Mouse (Mus musculus): ENCODE measurements around the gene Dync1i1. TPM values are rescaled to one million over a fixed set of nuclear protein-coding genes. Genes with fewer than 3 reads are reported as not detected.

Gene Dync1i1
- polyA plus RNA-seq, 1 experiment from 2014 or later = 159 TPM

DNA sequence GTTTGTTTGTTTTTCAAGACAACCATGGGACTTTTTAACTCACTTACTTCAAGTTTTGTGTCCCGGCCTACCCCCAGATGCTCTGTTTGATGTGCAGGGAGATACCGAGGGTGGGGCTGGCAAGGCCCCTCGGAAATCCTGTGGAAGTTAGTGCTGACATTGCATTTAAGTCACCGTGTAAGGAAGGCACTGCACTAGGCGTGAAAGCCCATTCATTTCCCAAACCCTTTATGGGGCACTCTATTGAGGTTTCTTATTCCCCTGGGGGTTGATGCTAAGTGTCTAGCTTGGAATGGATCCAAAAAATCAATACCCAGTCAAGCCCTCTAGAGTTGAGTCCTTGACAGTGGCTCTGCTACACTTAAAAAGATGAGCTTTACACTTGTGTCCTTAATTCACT is 27.2 kb downstream of the Dync1i1 start:
- Histone ChIP-seq H3K9me3 (ENCODE audit: control insufficient read depth, low read length) (no peaks in the 10 kb centered on the region), H3K36me3 (ENCODE audit: control insufficient read depth, insufficient read depth) (no peaks in the 10 kb centered on the region), H3K4me1 (replicated peaks; ENCODE audit: control insufficient read depth, insufficient read depth, low read length) (0 out of 2 replicates have a peak, but pooled peaks cover 5% of the 10 kb centered on the region), H3K9ac (replicated peaks; ENCODE audit: low read depth, low read length) (no peak overlapping the region), H3K4me2 (ENCODE audit: low read length) (no peak overlapping the region), H3K27me3 (replicated peaks; ENCODE audit: control insufficient read depth, insufficient read depth, low read length) (no peaks in the 10 kb centered on the region), H3K27ac (ENCODE audit: low read length) (no peak overlapping the region), H3K4me3 (replicated peaks; ENCODE audit: low read length) (no peak overlapping the region)
- WGBS = 52% methylated on average over 5 of the region's 5 CpGs
- no peak for ATAC-seq

- ATAC-seq = peak; percentile 45; the same call in 1 of the 2 replicates
- Histone ChIP-seq H3K9me3 (ENCODE audit: control insufficient read depth, low read length) (no peaks in the 10 kb centered on the region), H3K27ac (ENCODE audit: low read length) (no peak overlapping the region), H3K36me3 (ENCODE audit: control insufficient read depth, insufficient read depth) (no peaks in the 10 kb centered on the region), H3K27me3 (replicated peaks; ENCODE audit: control insufficient read depth, insufficient read depth, low read length) (no peaks in the 10 kb centered on the region), H3K4me1 (replicated peaks; ENCODE audit: control insufficient read depth, insufficient read depth, low read length) (0 out of 2 replicates have a peak, but pooled peaks cover 5% of the 10 kb centered on the region), H3K4me2 (ENCODE audit: low read length) (no peak overlapping the region), H3K4me3 (replicated peaks; ENCODE audit: low read length) (no peak overlapping the region), H3K9ac (replicated peaks; ENCODE audit: low read depth, low read length) (no peak overlapping the region)
- 40% methylated on average over 5 of the region's 5 CpGs for WGBS
Measured at GRCm38 (mm10) chr6:5756509-5757130, 31.2 kb downstream of the Dync1i1 start.

- Histone ChIP-seq H3K9me3 (ENCODE audit: control insufficient read depth, low read length) (no peaks in the 10 kb centered on the region), H3K4me2 (ENCODE audit: low read length) (no peak overlapping the region), H3K27ac (ENCODE audit: low read length) (no peak overlapping the region), H3K4me1 (replicated peaks; ENCODE audit: control insufficient read depth, insufficient read depth, low read length) (no peaks in the 10 kb centered on the region), H3K36me3 (ENCODE audit: control insufficient read depth, insufficient read depth) (no peaks in the 10 kb centered on the region), H3K4me3 (replicated peaks; ENCODE audit: low read length) (no peak overlapping the region), H3K9ac (replicated peaks; ENCODE audit: low read depth, low read length) (no peak overlapping the region), H3K27me3 (replicated peaks; ENCODE audit: control insufficient read depth, insufficient read depth, low read length) (no peaks in the 10 kb centered on the region)
- no peak for ATAC-seq
- 76% methylated on average over 2 of the region's 2 CpGs for WGBS
Measured at GRCm38 (mm10) chr6:5762943-5763342, 37.5 kb downstream of the Dync1i1 start.

- no peaks in the 10 kb centered on the region for H3K36me3 ChIP-seq (ENCODE audit: control insufficient read depth, insufficient read depth)
- no peaks in the 10 kb centered on the region for H3K27me3 ChIP-seq (replicated peaks; ENCODE audit: control insufficient read depth, insufficient read depth, low read length)
- H3K4me3 ChIP-seq (replicated peaks; ENCODE audit: low read length) = no peak overlapping the region
- H3K27ac ChIP-seq (ENCODE audit: low read length) = no peak overlapping the region
- H3K9ac ChIP-seq (replicated peaks; ENCODE audit: low read depth, low read length) = no peak overlapping the region
- peaks cover 4% of the 10 kb centered on the region; the same call in 1 of the 2 replicates for H3K4me1 ChIP-seq (replicated peaks; ENCODE audit: control insufficient read depth, insufficient read depth, low read length)
- no peak overlapping the region for H3K4me2 ChIP-seq (ENCODE audit: low read length)
- no peak for ATAC-seq
- WGBS = 68% methylated on average over 1 of the region's 1 CpGs
- no peaks in the 10 kb centered on the region for H3K9me3 ChIP-seq (ENCODE audit: control insufficient read depth, low read length)
Measured at GRCm38 (mm10) chr6:5768576-5768975, 43.1 kb downstream of the Dync1i1 start.

DNA sequence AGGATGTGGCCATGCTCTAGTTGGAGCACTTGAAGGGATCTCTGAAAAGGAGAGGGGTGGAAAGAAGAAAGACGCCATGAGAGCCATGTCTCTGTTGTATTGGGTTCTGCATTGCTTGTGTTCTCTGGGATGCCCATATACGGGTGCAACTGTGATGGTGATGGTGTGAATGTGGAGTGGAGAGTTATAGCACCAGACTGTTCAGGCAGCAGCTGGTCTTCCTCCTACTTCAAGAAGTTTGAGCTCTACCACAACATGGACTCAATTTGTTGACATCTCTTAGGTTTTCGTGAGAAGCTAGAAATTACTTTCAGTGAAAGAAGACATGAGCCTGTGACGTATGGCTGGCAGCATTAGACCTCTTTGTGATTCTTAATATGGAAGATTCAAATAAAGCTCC is 44.8 kb downstream of the Dync1i1 start:
- H3K4me3 ChIP-seq (replicated peaks; ENCODE audit: low read length) = no peak overlapping the region
- 91% methylated on average over 4 of the region's 4 CpGs for WGBS
- H3K4me2 ChIP-seq (ENCODE audit: low read length) = no peak overlapping the region
- H3K4me1 ChIP-seq (replicated peaks; ENCODE audit: control insufficient read depth, insufficient read depth, low read length) = peaks cover 4% of the 10 kb centered on the region; the same call in 1 of the 2 replicates
- H3K9ac ChIP-seq (replicated peaks; ENCODE audit: low read depth, low read length) = no peak overlapping the region
- H3K9me3 ChIP-seq (ENCODE audit: control insufficient read depth, low read length) = no peaks in the 10 kb centered on the region
- H3K36me3 ChIP-seq (ENCODE audit: control insufficient read depth, insufficient read depth) = no peaks in the 10 kb centered on the region
- no peak overlapping the region for H3K27ac ChIP-seq (ENCODE audit: low read length)
- no peaks in the 10 kb centered on the region for H3K27me3 ChIP-seq (replicated peaks; ENCODE audit: control insufficient read depth, insufficient read depth, low read length)
- ATAC-seq = no peak

GRCm38 (mm10) chr6:5775461-5775860 is 50.0 kb downstream of the Dync1i1 start:
- 43% methylated on average over 3 of the region's 3 CpGs for WGBS
- Histone ChIP-seq H3K4me3 (replicated peaks; ENCODE audit: low read length) (no peak overlapping the region), H3K4me1 (replicated peaks; ENCODE audit: control insufficient read depth, insufficient read depth, low read length) (0 out of 2 replicates have a peak, but pooled peaks cover 3% of the 10 kb centered on the region), H3K36me3 (ENCODE audit: control insufficient read depth, insufficient read depth) (no peaks in the 10 kb centered on the region), H3K9me3 (ENCODE audit: control insufficient read depth, low read length) (no peaks in the 10 kb centered on the region), H3K4me2 (ENCODE audit: low read length) (no peak overlapping the region), H3K9ac (replicated peaks; ENCODE audit: low read depth, low read length) (no peak overlapping the region), H3K27ac (ENCODE audit: low read length) (peak overlapping the region; percentile 59), H3K27me3 (replicated peaks; ENCODE audit: control insufficient read depth, insufficient read depth, low read length) (no peaks in the 10 kb centered on the region)
- peak; percentile 88 for ATAC-seq

DNA sequence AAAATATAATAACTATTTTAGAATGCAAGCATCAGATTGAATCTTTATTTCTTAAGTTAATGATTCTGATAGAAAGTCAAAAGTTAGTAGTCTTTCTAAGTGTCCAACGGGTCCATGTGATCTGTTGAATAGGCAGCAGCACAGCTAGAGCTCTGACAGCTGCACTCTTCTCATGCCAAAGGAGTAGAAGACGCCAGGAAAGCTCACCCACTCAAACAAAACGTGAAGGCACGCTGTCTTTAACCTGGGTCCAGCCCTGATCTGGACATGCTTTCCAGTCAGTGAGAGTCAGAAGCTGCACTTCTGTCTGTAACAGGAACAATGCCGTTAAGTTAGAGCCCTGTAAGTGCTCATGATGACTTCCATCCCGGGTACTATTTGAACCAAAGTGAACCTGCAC is 56.3 kb downstream of the Dync1i1 start:
- no peak overlapping the region for H3K4me3 ChIP-seq (replicated peaks; ENCODE audit: low read length)
- no peak overlapping the region for H3K27ac ChIP-seq (ENCODE audit: low read length)
- no peak overlapping the region for H3K4me2 ChIP-seq (ENCODE audit: low read length)
- H3K9me3 ChIP-seq (ENCODE audit: control insufficient read depth, low read length) = no peaks in the 10 kb centered on the region
- H3K4me1 ChIP-seq (replicated peaks; ENCODE audit: control insufficient read depth, insufficient read depth, low read length) = no peaks in the 10 kb centered on the region
- WGBS = 79% methylated on average over 6 of the region's 6 CpGs
- no peaks in the 10 kb centered on the region for H3K27me3 ChIP-seq (replicated peaks; ENCODE audit: control insufficient read depth, insufficient read depth, low read length)
- H3K36me3 ChIP-seq (ENCODE audit: control insufficient read depth, insufficient read depth) = no peaks in the 10 kb centered on the region
- H3K9ac ChIP-seq (replicated peaks; ENCODE audit: low read depth, low read length) = no peak overlapping the region
- no peak for ATAC-seq

DNA sequence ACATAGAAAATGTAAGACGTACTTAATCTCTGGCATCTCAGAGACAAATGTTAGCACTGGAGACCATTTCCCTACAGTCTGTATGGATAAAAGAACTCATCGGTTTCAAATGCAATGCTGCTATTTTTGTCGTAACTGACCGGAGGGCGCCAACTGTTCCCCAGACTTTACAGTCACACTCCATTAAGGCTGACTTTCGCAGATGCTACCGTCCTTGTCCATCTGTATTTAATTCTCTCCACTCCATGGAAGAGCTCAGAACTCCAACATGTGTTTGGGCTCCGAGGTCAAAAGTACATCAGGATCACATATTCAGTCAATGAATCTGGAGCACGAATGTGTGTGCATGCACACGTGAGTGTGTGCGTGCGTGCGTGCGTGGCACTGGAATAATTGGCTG is 58.4 kb downstream of the Dync1i1 start:
- Histone ChIP-seq H3K4me3 (replicated peaks; ENCODE audit: low read length) (no peak overlapping the region), H3K36me3 (ENCODE audit: control insufficient read depth, insufficient read depth) (no peaks in the 10 kb centered on the region), H3K27me3 (replicated peaks; ENCODE audit: control insufficient read depth, insufficient read depth, low read length) (no peaks in the 10 kb centered on the region), H3K4me1 (replicated peaks; ENCODE audit: control insufficient read depth, insufficient read depth, low read length) (no peaks in the 10 kb centered on the region), H3K9ac (replicated peaks; ENCODE audit: low read depth, low read length) (no peak overlapping the region), H3K9me3 (ENCODE audit: control insufficient read depth, low read length) (no peaks in the 10 kb centered on the region), H3K4me2 (ENCODE audit: low read length) (no peak overlapping the region), H3K27ac (ENCODE audit: low read length) (no peak overlapping the region)
- no peak for ATAC-seq
- WGBS = 89% methylated on average over 14 of the region's 14 CpGs

DNA sequence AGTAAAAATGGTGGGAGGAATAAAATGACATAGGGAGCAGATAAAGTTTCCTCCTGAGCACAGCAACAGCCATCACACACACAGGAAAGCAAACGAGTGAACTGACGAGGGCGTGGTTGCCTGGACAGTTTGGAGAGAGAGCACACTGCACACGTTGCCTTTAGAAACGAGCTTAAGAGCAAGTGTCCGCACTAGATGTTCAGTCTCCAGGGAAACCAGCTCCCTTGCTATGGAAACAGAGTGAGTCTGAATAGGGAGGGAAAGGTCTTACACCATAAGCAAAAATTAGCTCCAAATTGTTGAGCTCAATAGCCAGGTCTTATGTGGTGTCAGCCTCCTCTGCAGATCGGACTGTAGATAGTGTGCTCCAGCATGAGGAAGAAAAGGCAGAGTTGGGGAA is 65.2 kb downstream of the Dync1i1 start:
- 38% methylated on average over 7 of the region's 7 CpGs for WGBS
- no peak for ATAC-seq
- H3K27me3 ChIP-seq (replicated peaks; ENCODE audit: control insufficient read depth, insufficient read depth, low read length) = no peaks in the 10 kb centered on the region

More for the DNA sequence above, 65.2 kb downstream of the Dync1i1 start:
- H3K36me3 ChIP-seq (ENCODE audit: control insufficient read depth, insufficient read depth) = no peaks in the 10 kb centered on the region
- no peak overlapping the region for H3K27ac ChIP-seq (ENCODE audit: low read length)
- H3K9me3 ChIP-seq (ENCODE audit: control insufficient read depth, low read length) = no peaks in the 10 kb centered on the region
- H3K4me1 ChIP-seq (replicated peaks; ENCODE audit: control insufficient read depth, insufficient read depth, low read length) = no peaks in the 10 kb centered on the region
- no peak overlapping the region for H3K4me2 ChIP-seq (ENCODE audit: low read length)
- no peak overlapping the region for H3K4me3 ChIP-seq (replicated peaks; ENCODE audit: low read length)
- H3K9ac ChIP-seq (replicated peaks; ENCODE audit: low read depth, low read length) = no peak overlapping the region
